In genomic region chr4:98086976-98087375, GRCm38 (mm10) we compare ENCODE assay signal across 16 mouse cellular contexts.
A peak's percentile ranks its signal among the peaks of the same experiment; 100 is the strongest.
DNase-seq lines count a peak whose midpoint lies in the region; ATAC-seq lines count a peak whose summit lies in the region.
"Had no signal": no experiment of that assay in that cellular context is flagged by ENCODE, and none has a peak within 500 bp of the region (broad histone marks: within the 10 kb centered on the region; RNA-seq: fewer than 3 reads in every experiment).

No protein-coding gene starts in this region.

- H3K4me2 ChIP-seq in embryonic facial prominence, embryonic 11.5 days (ENCODE audit: low read depth, low read length) = no peak overlapping the region
- no peak overlapping the region for H3K4me2 ChIP-seq in lung, embryonic 15.5 days
- H3K4me2 ChIP-seq in forebrain, embryonic 14.5 days (ENCODE audit: low read length) = no peak overlapping the region
- H3K4me2 ChIP-seq: embryonic facial prominence, embryonic 12.5 days; liver, embryonic 11.5 days had no signal

- H3K9ac ChIP-seq in embryonic facial prominence, embryonic 11.5 days (replicated peaks; ENCODE audit: low read length) = no peak overlapping the region
- no peak overlapping the region for H3K9ac ChIP-seq in lung, embryonic 15.5 days
- no peak overlapping the region for H3K9ac ChIP-seq in forebrain, embryonic 14.5 days (ENCODE audit: low read length)
- H3K9ac ChIP-seq: embryonic facial prominence, embryonic 12.5 days had no signal

- no peaks in the 10 kb centered on the region for H3K4me1 ChIP-seq in embryonic facial prominence, embryonic 11.5 days (ENCODE audit: control insufficient read depth, insufficient read depth, low read length)
- H3K4me1 ChIP-seq in lung, embryonic 15.5 days = peaks cover 17% of the 10 kb centered on the region
- H3K4me1 ChIP-seq in forebrain, embryonic 14.5 days (ENCODE audit: control insufficient read depth, insufficient read depth, low read length) = no peaks in the 10 kb centered on the region

- no peaks in the 10 kb centered on the region for H3K36me3 ChIP-seq in embryonic facial prominence, embryonic 11.5 days (replicated peaks; ENCODE audit: control insufficient read depth, insufficient read depth, low read depth, low read length)
- H3K36me3 ChIP-seq in lung, embryonic 15.5 days = peaks cover 8% of the 10 kb centered on the region
- H3K36me3 ChIP-seq in forebrain, embryonic 14.5 days (ENCODE audit: control insufficient read depth, insufficient read depth, low read length) = peaks cover 22% of the 10 kb centered on the region

- H3K27ac ChIP-seq in embryonic facial prominence, embryonic 11.5 days (replicated peaks; ENCODE audit: low read depth, low read length) = no peak overlapping the region
- H3K27ac ChIP-seq in lung, embryonic 15.5 days = peak overlapping the region; percentile 2; the same call in 1 of the 2 replicates
- no peak overlapping the region for H3K27ac ChIP-seq in forebrain, embryonic 14.5 days (ENCODE audit: low read depth, low read length)
- H3K27ac ChIP-seq: embryonic facial prominence, embryonic 12.5 days; left cerebral cortex, adult 2 months had no signal

- no peak for ATAC-seq in embryonic facial prominence, embryonic 11.5 days (replicated peaks; ENCODE audit: insufficient number of reproducible peaks, low FRiP score, low TSS enrichment, low read depth)
- ATAC-seq in lung, embryonic 15.5 days (ENCODE audit: borderline replicate concordance, extremely low read depth, low FRiP score, low TSS enrichment) = peak; percentile 35; the same call in 1 of the 2 replicates
- ATAC-seq in granulocyte monocyte progenitor cell, adult 5-6 weeks (replicated peaks; ENCODE audit: poor library complexity, severe bottlenecking) = no peak; the same call in 1 of the 2 replicates
- no peak for ATAC-seq in forebrain, embryonic 14.5 days
- ATAC-seq: Patski had no signal

- H3K27me3 ChIP-seq in embryonic facial prominence, embryonic 11.5 days (ENCODE audit: control insufficient read depth, insufficient read depth, low read length) = no peaks in the 10 kb centered on the region
- no peaks in the 10 kb centered on the region for H3K27me3 ChIP-seq in lung, embryonic 15.5 days
- H3K27me3 ChIP-seq in forebrain, embryonic 14.5 days (replicated peaks; ENCODE audit: control insufficient read depth, insufficient read depth, low read length) = no peaks in the 10 kb centered on the region
- H3K27me3 ChIP-seq: CH12.LX; embryonic facial prominence, embryonic 12.5 days; Patski had no signal

- 68% methylated on average over 4 of the region's 4 CpGs for WGBS in embryonic facial prominence, embryonic 11.5 days
- WGBS in lung, embryonic 15.5 days = 36% methylated on average over 4 of the region's 4 CpGs
- WGBS in forebrain, embryonic 14.5 days = 71% methylated on average over 4 of the region's 4 CpGs

- DNase-seq in kidney, adult 18-20 months = peak; percentile 38
- DNase-seq in kidney, adult 11 months = no peak
- peak; percentile 39 for DNase-seq in embryonic facial prominence, embryonic 11.5 days (ENCODE audit: low spot score)
- peak; percentile 50 for DNase-seq in kidney, adult 9 months
- DNase-seq in forebrain, embryonic 14.5 days (ENCODE audit: low spot score) = no peak
- DNase-seq: cerebellum, postnatal 14 days; heart, postnatal 14 days; right cerebral cortex, postnatal 25 days had no signal

- no peak overlapping the region for H3K4me3 ChIP-seq in embryonic facial prominence, embryonic 11.5 days (ENCODE audit: low read depth, low read length)
- H3K4me3 ChIP-seq in lung, embryonic 15.5 days = no peak overlapping the region
- no peak overlapping the region for H3K4me3 ChIP-seq in forebrain, embryonic 14.5 days (ENCODE audit: low read depth, low read length)
- H3K4me3 ChIP-seq: embryonic facial prominence, embryonic 12.5 days; left cerebral cortex, adult 2 months; megakaryocyte, embryonic 14.5 days had no signal

- no peaks in the 10 kb centered on the region for H3K9me3 ChIP-seq in embryonic facial prominence, embryonic 11.5 days (replicated peaks; ENCODE audit: control insufficient read depth, low read length)
- H3K9me3 ChIP-seq in lung, embryonic 15.5 days = no peaks in the 10 kb centered on the region
- H3K9me3 ChIP-seq in forebrain, embryonic 14.5 days (replicated peaks; ENCODE audit: control insufficient read depth, low read length) = no peaks in the 10 kb centered on the region
- H3K9me3 ChIP-seq: embryonic facial prominence, embryonic 12.5 days; megakaryocyte, embryonic 14.5 days had no signal

Comparison
In these comparisons a context has a peak if more than half of its experiments do, and no peak if none do; other contexts are left out.
1. DNase-seq: peak in kidney, adult 18-20 months (single experiment), embryonic facial prominence, embryonic 11.5 days (single experiment) and kidney, adult 9 months (single experiment); none in kidney, adult 11 months (single experiment) and forebrain, embryonic 14.5 days (single experiment).